Mouse (Mus musculus) kidney, embryonic 16.5 days (tissue): ENCODE measurements around the gene Wipf3. TPM values are rescaled to one million over a fixed set of nuclear protein-coding genes. Genes with fewer than 3 reads are reported as not detected.

Experiments
- ATAC-seq: fragments of 200-750 bp; cut with Nextera tagmentation; 2 replicates; pipeline ENCODE4 v1.8.0; 2017; ENCODE audit warnings: moderate TSS enrichment; ENCODE audit not compliant: low FRiP score, low TSS enrichment
- H3K27ac ChIP-seq: fragments of 300-500 bp; sonication (generic); 2 replicates; pipeline ENCODE4 v1.5.1; 2014; ENCODE audit warnings: low read length
- H3K27me3 ChIP-seq: fragments of 300-500 bp; sonication (generic); 2 replicates; pipeline ENCODE4 v1.6.1; 2014; ENCODE audit warnings: low read length, control low read depth, mixed read lengths; ENCODE audit not compliant: insufficient read depth
- H3K36me3 ChIP-seq: fragments of 300-500 bp; sonication (generic); 2 replicates; pipeline ENCODE4 v1.6.1; 2014; ENCODE audit warnings: low read length, control low read depth, mixed read lengths; ENCODE audit not compliant: insufficient read depth
- H3K4me1 ChIP-seq: fragments of 300-500 bp; sonication (generic); 2 replicates; pipeline ENCODE4 v1.6.1; 2014; ENCODE audit warnings: low read length, control low read depth, mixed read lengths; ENCODE audit not compliant: insufficient read depth
- H3K4me2 ChIP-seq: fragments of 300-500 bp; sonication (generic); replicated peaks from 2 replicates; pipeline ENCODE4 v1.6.1; 2014; ENCODE audit warnings: low read depth, low read length
- H3K4me3 ChIP-seq: fragments of 300-500 bp; sonication (generic); 2 replicates; pipeline ENCODE4 v1.5.1; 2014; ENCODE audit warnings: mild to moderate bottlenecking, low read length
- H3K9ac ChIP-seq: fragments of 300-500 bp; sonication (generic); replicated peaks from 2 replicates; pipeline ENCODE4 v1.6.1; 2014; ENCODE audit warnings: low read length
- H3K9me3 ChIP-seq: fragments of 300-500 bp; sonication (generic); 2 replicates; pipeline ENCODE4 v1.6.1; 2016; ENCODE audit warnings: low read length, control low read depth
- WGBS: fragments of 180-500 bp; shearing (Covaris S2); extraction: QIAGEN DNeasy Blood & Tissue Kit; methylation state at CpG from one replicate; pipeline ENCODE4 v1.1.7; 2014; 5-methylcytosine and 5-hydroxymethylcytosine counted together
- polyA plus RNA-seq: library from polyadenylated mRNA; unstranded; fragments of >200 nt; fragmentation: Nextera tagmentation; extraction: Ambion mirVana; gene quantifications from 2 replicates; pipeline ENCODE4 v1.2.1, GENCODE M21; 2015

The Wipf3 gene
- polyA plus RNA-seq, result 3.1 and 3.2 TPM in 2 replicates

DNA sequence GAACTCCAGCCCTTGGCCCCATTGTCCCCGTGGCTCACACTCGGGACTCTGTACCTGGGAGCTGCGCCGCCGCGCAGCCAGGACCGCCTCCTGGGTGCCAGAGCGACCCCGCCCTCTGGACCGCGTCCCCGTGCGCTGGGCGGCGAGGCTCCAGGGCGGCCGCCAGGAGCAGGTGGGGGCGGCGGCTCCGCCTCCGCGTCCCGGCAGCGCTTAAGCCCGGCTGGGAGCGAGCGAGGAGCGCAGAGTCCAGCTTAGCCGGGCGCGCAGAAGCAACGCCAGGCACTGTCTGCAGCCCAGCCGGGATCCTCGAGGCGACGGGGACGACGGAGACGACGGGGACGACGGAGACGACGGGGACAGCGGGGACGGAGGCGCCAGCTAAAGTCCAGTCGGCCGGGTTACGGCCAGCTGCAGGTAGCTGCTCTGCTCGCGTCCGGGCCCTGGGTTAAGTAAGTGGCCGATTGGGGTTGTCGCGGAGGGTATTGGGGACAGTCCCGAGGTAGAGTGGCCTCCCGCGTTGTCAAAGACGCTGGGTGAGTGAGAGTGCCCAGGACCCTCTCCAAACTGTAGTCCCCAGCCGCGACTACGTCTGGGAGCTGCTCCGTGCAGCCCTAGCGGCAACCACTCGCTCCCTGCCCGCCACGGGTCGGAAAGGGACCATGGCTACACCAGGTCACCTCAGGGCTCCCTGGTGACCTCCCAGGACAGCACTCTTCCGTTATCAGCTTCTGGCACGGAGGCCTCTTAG, at the start of gene Wipf3:
Gene Wipf3, plus strand, starts transcription at position 157 of the 748 bp plus-strand sequence.
- Histone ChIP-seq H3K4me2 (peak within 1 kb of the TSS; percentile 92), H3K4me3 (peak within 1 kb of the TSS; percentile 57), H3K27me3 (peaks cover 30% of the 10 kb centered on the region), H3K36me3 (no peaks in the 10 kb centered on the region), H3K27ac (no peak within 1 kb of the TSS), H3K4me1 (peaks cover 12% of the 10 kb centered on the region), H3K9ac (peak within 1 kb of the TSS; percentile 65), H3K9me3 (no peaks in the 10 kb centered on the region)
- ATAC-seq, result peak; percentile 94
- under 1% methylated on average over 70 of the region's 71 CpGs for WGBS

DNA sequence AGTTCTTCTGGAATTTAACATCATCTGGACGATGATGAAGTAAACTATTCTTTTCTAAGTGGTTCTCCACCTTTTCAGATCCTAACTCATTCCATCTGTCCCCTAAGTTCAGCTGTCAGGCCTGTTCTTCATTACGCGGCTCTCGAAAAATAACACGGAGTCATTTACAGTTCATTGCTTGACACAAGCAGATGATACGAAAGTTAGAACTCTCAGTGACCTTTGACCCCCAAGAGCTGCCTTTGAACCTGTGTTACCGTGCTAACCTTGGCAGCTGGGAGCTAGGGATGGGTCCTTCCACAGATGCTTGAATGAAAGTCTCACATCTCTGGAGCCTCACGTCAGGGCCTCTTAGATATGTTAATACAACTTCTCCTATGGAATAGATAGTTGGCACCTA, 46.8 kb upstream of the Wipf3 start:
- Histone ChIP-seq H3K4me3 (no peak overlapping the region), H3K36me3 (no peaks in the 10 kb centered on the region), H3K27ac (no peak overlapping the region), H3K9me3 (no peaks in the 10 kb centered on the region), H3K4me1 (no peaks in the 10 kb centered on the region), H3K9ac (no peak overlapping the region), H3K27me3 (no peaks in the 10 kb centered on the region), H3K4me2 (no peak overlapping the region)
- no peak for ATAC-seq
- 46% methylated on average over 8 of the region's 8 CpGs for WGBS

DNA sequence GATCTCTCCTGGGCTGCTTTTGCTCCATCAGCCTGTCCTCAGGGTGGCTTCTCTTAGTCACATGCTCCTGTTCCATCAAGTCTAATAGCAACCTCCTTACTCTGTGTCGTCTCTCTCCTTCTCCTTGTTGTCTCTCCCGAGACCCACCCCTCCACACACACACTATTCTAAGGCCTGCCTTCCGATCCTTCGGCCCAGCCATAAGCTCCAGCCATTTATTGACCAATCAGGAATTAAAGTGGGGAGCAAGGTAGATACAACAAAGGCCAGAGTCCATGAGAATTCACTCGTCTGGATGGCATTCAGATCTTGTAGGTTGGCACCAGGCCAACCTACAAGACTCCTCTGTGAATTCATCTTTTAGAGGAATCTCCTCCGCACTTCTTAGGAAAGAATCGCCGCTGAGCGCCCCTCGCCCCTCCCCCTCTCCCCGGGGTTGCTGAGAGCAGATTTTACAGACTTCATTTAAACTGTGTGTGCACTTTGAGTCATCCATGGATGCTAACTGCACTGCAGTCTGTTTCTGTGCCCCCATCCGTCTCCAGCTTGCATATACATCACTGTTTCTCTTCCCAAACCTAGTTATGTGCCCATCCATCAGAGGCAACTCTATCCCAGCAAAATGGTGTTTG, 45.4 kb upstream of the Wipf3 start:
- Histone ChIP-seq H3K27ac (no peak overlapping the region), H3K4me2 (no peak overlapping the region), H3K36me3 (no peaks in the 10 kb centered on the region), H3K9ac (no peak overlapping the region), H3K9me3 (no peaks in the 10 kb centered on the region), H3K27me3 (no peaks in the 10 kb centered on the region), H3K4me1 (no peaks in the 10 kb centered on the region), H3K4me3 (no peak overlapping the region)
- no peak for ATAC-seq
- 58% methylated on average over 12 of the region's 12 CpGs for WGBS

DNA sequence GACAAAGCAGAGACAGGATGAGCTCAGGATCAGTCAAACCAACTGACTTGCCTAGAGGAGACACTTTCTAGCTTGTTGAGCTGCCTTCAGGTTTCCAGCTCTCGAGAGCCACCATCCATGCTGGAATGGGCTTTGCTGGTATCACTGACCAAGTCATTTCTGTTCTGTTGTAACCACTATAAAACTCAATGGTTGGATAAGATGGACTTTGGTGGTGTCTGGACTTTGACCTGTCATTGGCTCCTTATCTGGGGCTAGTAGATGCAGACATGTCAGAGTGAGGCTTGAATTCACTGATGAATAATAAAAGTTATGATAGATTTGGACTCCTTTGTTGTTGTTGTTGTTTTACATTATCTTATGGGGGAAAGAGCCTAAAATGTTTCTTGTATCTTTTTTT, 44.6 kb upstream of the Wipf3 start:
- no peak for ATAC-seq
- Histone ChIP-seq H3K4me3 (no peak overlapping the region), H3K36me3 (no peaks in the 10 kb centered on the region), H3K4me1 (no peaks in the 10 kb centered on the region), H3K9ac (no peak overlapping the region), H3K4me2 (no peak overlapping the region), H3K9me3 (no peaks in the 10 kb centered on the region), H3K27me3 (no peaks in the 10 kb centered on the region), H3K27ac (no peak overlapping the region)
- WGBS, result 95% methylated on average over 1 of the region's 1 CpGs

DNA sequence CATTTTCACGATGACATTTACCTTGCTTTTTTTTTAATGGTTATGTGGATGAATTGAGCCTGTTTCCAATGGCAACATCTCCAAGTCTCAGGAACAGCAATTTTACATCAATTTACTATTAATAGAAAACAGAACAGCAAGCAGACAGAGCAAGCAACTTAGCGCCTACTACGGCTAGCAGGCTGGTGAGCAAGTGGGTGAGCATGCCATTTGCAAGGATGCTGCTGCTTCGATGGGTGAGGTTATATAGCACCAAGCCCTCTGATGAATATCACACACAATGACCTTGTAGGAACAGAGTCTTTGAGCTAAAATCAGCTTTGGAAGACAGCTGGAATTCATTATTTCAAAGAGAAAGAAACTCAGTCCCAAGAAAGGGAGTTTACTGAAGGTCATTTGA, 43.0 kb upstream of the Wipf3 start:
- Histone ChIP-seq H3K36me3 (no peaks in the 10 kb centered on the region), H3K9me3 (no peaks in the 10 kb centered on the region), H3K9ac (no peak overlapping the region), H3K27ac (no peak overlapping the region), H3K27me3 (no peaks in the 10 kb centered on the region), H3K4me2 (no peak overlapping the region), H3K4me3 (no peak overlapping the region), H3K4me1 (no peaks in the 10 kb centered on the region)
- WGBS, result 77% methylated on average over 4 of the region's 4 CpGs
- ATAC-seq, result no peak

DNA sequence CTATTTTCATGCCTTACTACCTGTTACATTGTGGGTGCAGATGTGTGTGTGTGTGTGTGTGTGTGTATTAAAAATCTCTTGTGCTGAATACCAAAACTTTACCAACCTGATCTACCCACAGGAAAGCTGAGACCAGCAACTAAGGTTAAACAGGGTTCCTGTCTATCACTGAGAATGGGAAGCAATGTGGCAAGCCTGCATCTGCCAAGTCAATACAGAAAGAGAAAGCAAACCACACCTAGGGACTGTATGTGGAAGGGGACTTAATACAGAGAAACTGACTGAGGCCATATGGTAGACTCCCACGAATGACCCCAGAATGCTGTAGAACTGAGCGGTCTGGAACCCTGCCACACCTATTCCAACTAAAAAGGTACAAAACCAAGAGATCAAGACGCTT, 42.4 kb upstream of the Wipf3 start:
- H3K4me1 ChIP-seq, result no peaks in the 10 kb centered on the region
- no peak overlapping the region for H3K4me3 ChIP-seq
- no peak overlapping the region for H3K4me2 ChIP-seq
- ATAC-seq, result no peak
- H3K36me3 ChIP-seq, result no peaks in the 10 kb centered on the region
- no peaks in the 10 kb centered on the region for H3K27me3 ChIP-seq
- H3K27ac ChIP-seq, result no peak overlapping the region
- 78% methylated on average over 3 of the region's 3 CpGs for WGBS
- H3K9ac ChIP-seq, result no peak overlapping the region
- no peaks in the 10 kb centered on the region for H3K9me3 ChIP-seq

DNA sequence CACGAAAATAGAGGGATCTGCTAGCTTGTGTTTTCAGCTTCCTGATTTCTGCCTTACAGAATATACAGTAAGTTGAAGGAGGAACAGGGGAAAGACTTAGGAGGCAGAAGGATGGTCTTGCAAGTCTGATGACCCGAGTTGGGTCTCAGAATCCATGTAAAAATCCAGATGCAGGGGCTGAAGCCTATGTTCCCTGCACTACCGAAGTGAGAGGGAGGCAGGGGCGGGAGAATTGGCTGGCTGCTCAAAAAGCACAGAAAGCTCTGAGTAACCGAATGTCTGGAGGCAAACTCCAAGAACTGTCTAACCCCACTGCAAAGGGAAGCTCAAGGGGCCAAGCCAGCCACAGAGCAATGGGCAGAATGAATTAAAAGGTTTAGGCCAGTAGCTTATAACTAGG, 41.7 kb upstream of the Wipf3 start:
- H3K4me1 ChIP-seq, result no peaks in the 10 kb centered on the region
- no peak overlapping the region for H3K4me2 ChIP-seq
- H3K9ac ChIP-seq, result no peak overlapping the region
- H3K9me3 ChIP-seq, result no peaks in the 10 kb centered on the region
- H3K36me3 ChIP-seq, result no peaks in the 10 kb centered on the region
- H3K4me3 ChIP-seq, result no peak overlapping the region
- WGBS, result 68% methylated on average over 5 of the region's 5 CpGs
- ATAC-seq, result no peak
- H3K27ac ChIP-seq, result no peak overlapping the region
- H3K27me3 ChIP-seq, result 0 out of 2 replicates have a peak, but pooled peaks cover 3% of the 10 kb centered on the region

DNA sequence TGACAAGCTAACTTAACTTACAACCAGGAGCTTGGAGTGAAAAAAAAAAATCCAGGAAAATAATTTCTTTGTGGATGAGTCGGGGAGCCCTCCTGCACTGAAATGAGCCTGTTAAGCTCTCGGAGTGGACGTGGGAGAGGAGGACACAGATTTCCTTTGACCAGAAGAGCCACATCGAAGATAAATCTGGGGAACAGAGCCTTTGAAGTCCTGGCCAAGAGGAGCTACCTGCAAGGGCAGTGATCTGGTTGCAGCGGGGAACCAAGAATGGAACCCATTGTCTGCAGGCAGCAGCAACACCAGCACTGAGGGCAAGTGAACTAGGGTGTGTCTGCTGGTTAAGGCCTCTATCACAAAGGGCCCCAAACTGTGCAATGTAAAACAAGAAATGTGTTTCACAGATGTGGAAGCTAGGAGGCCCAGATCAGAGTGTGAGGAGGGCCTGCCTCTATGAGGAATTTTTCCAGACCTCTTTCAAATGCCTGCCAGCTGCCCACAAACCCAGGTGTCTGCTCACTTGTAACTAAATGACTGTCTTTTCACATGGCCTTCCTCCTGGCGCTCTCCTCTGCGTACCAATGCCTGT, 40.6 kb upstream of the Wipf3 start:
- H3K9ac ChIP-seq, result no peak overlapping the region
- H3K4me1 ChIP-seq, result 0 out of 2 replicates have a peak, but pooled peaks cover 4% of the 10 kb centered on the region
- 81% methylated on average over 7 of the region's 7 CpGs for WGBS
- no peaks in the 10 kb centered on the region for H3K36me3 ChIP-seq
- H3K9me3 ChIP-seq, result no peaks in the 10 kb centered on the region
- H3K4me3 ChIP-seq, result no peak overlapping the region
- H3K27me3 ChIP-seq, result 0 out of 2 replicates have a peak, but pooled peaks cover 3% of the 10 kb centered on the region
- ATAC-seq, result no peak
- H3K4me2 ChIP-seq, result no peak overlapping the region
- no peak overlapping the region for H3K27ac ChIP-seq

DNA sequence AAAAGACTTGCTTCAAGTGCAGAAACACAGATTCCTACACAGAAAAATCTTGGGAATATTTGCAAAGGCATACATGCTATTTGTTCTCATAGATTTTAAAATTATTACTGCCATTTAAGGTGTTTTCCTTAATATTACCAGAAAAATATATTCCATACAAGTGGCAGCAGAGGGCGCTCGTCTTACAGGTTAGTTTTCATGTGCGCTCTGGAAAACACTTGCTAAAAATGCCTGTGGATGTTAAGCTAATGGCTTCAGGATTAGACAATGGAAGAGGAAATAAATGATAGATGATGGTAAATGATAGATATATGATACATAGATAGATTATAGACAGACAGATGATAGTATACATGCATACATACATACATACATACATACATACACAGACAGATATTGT, 37.6 kb upstream of the Wipf3 start:
- no peak for ATAC-seq
- H3K9ac ChIP-seq, result no peak overlapping the region
- 0 out of 2 replicates have a peak, but pooled peaks cover 3% of the 10 kb centered on the region for H3K27me3 ChIP-seq
- H3K27ac ChIP-seq, result no peak overlapping the region
- H3K4me2 ChIP-seq, result no peak overlapping the region
- H3K9me3 ChIP-seq, result no peaks in the 10 kb centered on the region
- 5% methylated on average over 3 of the region's 3 CpGs for WGBS
- H3K4me1 ChIP-seq, result 0 out of 2 replicates have a peak, but pooled peaks cover 4% of the 10 kb centered on the region
- H3K4me3 ChIP-seq, result no peak overlapping the region
- H3K36me3 ChIP-seq, result no peaks in the 10 kb centered on the region

DNA sequence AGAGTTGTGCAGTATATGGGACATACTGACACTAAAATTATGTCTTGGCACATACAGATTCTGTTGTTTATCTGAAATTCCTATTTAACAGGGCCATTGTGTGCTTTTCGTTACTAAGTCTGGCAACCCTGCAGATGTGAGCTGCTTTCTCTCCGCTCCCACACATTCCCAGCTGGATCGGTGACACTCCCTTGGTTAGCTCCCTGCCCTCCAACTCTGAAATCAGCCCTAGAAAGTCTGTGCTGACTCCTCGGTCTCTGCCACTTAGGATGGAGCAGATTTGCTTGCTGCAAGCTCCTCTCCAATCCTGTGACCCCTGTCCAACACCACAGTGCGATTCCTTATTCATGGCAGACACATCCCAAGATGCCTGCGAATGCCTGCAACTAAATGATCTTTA, 35.5 kb upstream of the Wipf3 start:
- 0 out of 2 replicates have a peak, but pooled peaks cover 3% of the 10 kb centered on the region for H3K27me3 ChIP-seq
- H3K4me1 ChIP-seq, result peaks cover 9% of the 10 kb centered on the region; the same call in 1 of the 2 replicates
- H3K9ac ChIP-seq, result no peak overlapping the region
- ATAC-seq, result peak; percentile 59; the same call in 1 of the 2 replicates
- H3K36me3 ChIP-seq, result no peaks in the 10 kb centered on the region
- no peak overlapping the region for H3K4me3 ChIP-seq
- WGBS, result 44% methylated on average over 6 of the region's 6 CpGs
- H3K27ac ChIP-seq, result no peak overlapping the region
- H3K9me3 ChIP-seq, result no peaks in the 10 kb centered on the region
- no peak overlapping the region for H3K4me2 ChIP-seq
